Mouse (Mus musculus): ENCODE data around the gene Cfap126. TPM values are rescaled to one million over a fixed set of nuclear protein-coding genes. Genes with fewer than 3 reads are reported as not detected.

The Cfap126 gene
- polyA plus RNA-seq, 1 experiment: 5.6 TPM

GRCm38 (mm10) chr1:171171138-171171537 lies 57.4 kb downstream of the Cfap126 start:
- Histone ChIP-seq H3K27ac (ENCODE audit: insufficient read depth, low read length) (no peak overlapping the region), H3K4me1 (ENCODE audit: control insufficient read depth, insufficient read depth, low read length) (no peaks in the 10 kb centered on the region), H3K27me3 (ENCODE audit: control insufficient read depth, insufficient read depth, low read length) (no peaks in the 10 kb centered on the region), H3K4me3 (replicated peaks; ENCODE audit: insufficient read depth, low read depth, low read length) (no peak overlapping the region)
- DNase-seq: no peak
- 46% methylated on average over 3 of the region's 3 CpGs for WGBS
- TF ChIP-seq CTCF (IDR thresholded peaks at IDR 0.05; ENCODE audit: borderline replicate concordance, insufficient read depth, low read depth, low read length): no peak
- no peak for TF ChIP-seq POLR2A (IDR thresholded peaks at IDR 0.05; ENCODE audit: borderline replicate concordance, insufficient read depth, low read length)

- Histone ChIP-seq H3K4me3 (replicated peaks; ENCODE audit: insufficient read depth, low read depth, low read length) (no peak overlapping the region), H3K27ac (ENCODE audit: insufficient read depth, low read length) (no peak overlapping the region), H3K27me3 (ENCODE audit: control insufficient read depth, insufficient read depth, low read length) (no peaks in the 10 kb centered on the region), H3K4me1 (ENCODE audit: control insufficient read depth, insufficient read depth, low read length) (no peaks in the 10 kb centered on the region)
- no peak for TF ChIP-seq POLR2A (IDR thresholded peaks at IDR 0.05; ENCODE audit: borderline replicate concordance, insufficient read depth, low read length)
- no peak for TF ChIP-seq CTCF (IDR thresholded peaks at IDR 0.05; ENCODE audit: borderline replicate concordance, insufficient read depth, low read depth, low read length)
- no peak for DNase-seq
- 96% methylated on average over 8 of the region's 8 CpGs for WGBS
Measured at GRCm38 (mm10) chr1:171172779-171173178, 59.1 kb downstream of the Cfap126 start.

Other genes with a start within 250 kb of the Cfap126 start
- gene Atf6, start 246.1 kb upstream of the Cfap126 start, polyA plus RNA-seq (2012; rRNA removed): 19.1 and 20.6 TPM in 2 replicates
- gene Gm26620, start 228.9 kb upstream of the Cfap126 start, polyA plus RNA-seq (2012; rRNA removed): 0.93 and 1.2 TPM in 2 replicates
- gene Dusp12, start 228.4 kb upstream of the Cfap126 start, polyA plus RNA-seq (2012; rRNA removed): 32.4 and 33.4 TPM in 2 replicates
- gene Fcrlb, start 201.0 kb upstream of the Cfap126 start, polyA plus RNA-seq (2012; rRNA removed): 1.6 and 1.9 TPM in 2 replicates
- 0.19 and 0.23 TPM in 2 replicates for gene Fcrla, start 186.3 kb upstream of the Cfap126 start, polyA plus RNA-seq (2012; rRNA removed)
- 2.0 and 2.4 TPM in 2 replicates for gene Fcgr2b, start 137.4 kb upstream of the Cfap126 start, polyA plus RNA-seq (2012; rRNA removed)
- gene Fcgr4, start 95.0 kb upstream of the Cfap126 start, polyA plus RNA-seq (2012; rRNA removed): 0.18 and 0.22 TPM in 2 replicates
- gene Fcgr3, start 49.0 kb upstream of the Cfap126 start, polyA plus RNA-seq (2012; rRNA removed): 5.2 and 6.0 TPM in 2 replicates
- gene Sdhc, start 36.7 kb downstream of the Cfap126 start, polyA plus RNA-seq (2012; rRNA removed): 302 and 305 TPM in 2 replicates
- 0.16 and 0.34 TPM in 2 replicates for gene Mpz, start 36.8 kb downstream of the Cfap126 start, polyA plus RNA-seq (2012; rRNA removed)
- 195 and 252 TPM in 2 replicates for gene Pcp4l1, start 82.3 kb downstream of the Cfap126 start, polyA plus RNA-seq (2012; rRNA removed)
- gene Nr1i3, start 100.1 kb downstream of the Cfap126 start, polyA plus RNA-seq (2012; rRNA removed): 0.19 and 0.23 TPM in 2 replicates
- 85.5 and 92.7 TPM in 2 replicates for gene Tomm40l, start 108.6 kb downstream of the Cfap126 start, polyA plus RNA-seq (2012; rRNA removed)
- 4.1 and 6.3 TPM in 2 replicates for gene Apoa2, start 111.1 kb downstream of the Cfap126 start, polyA plus RNA-seq (2012; rRNA removed)
- gene Fcer1g, start 120.4 kb downstream of the Cfap126 start, polyA plus RNA-seq (2012; rRNA removed): 12.4 and 13.2 TPM in 2 replicates
- gene Adamts4, start 136.5 kb downstream of the Cfap126 start, polyA plus RNA-seq (2012; rRNA removed): 26.1 and 29.8 TPM in 2 replicates
- 282 and 283 TPM in 2 replicates for gene Ndufs2, start 137.5 kb downstream of the Cfap126 start, polyA plus RNA-seq (2012; rRNA removed)
- gene B4galt3, start 156.4 kb downstream of the Cfap126 start, polyA plus RNA-seq (2012; rRNA removed): 69.6 and 72.2 TPM in 2 replicates
- 76.9 and 81.2 TPM in 2 replicates for gene Ppox, start 167.3 kb downstream of the Cfap126 start, polyA plus RNA-seq (2012; rRNA removed)
- 76.6 and 77.5 TPM in 2 replicates for gene Usp21, start 174.1 kb downstream of the Cfap126 start, polyA plus RNA-seq (2012; rRNA removed)
- 96.4 and 109 TPM in 2 replicates for gene Ufc1, start 181.1 kb downstream of the Cfap126 start, polyA plus RNA-seq (2012; rRNA removed)
- gene Dedd, start 215.2 kb downstream of the Cfap126 start, polyA plus RNA-seq (2012; rRNA removed): 54.4 and 56.4 TPM in 2 replicates
- gene Nit1, start 231.7 kb downstream of the Cfap126 start, polyA plus RNA-seq (2012; rRNA removed): 68.2 TPM in 2 replicates
- 129 and 135 TPM in 2 replicates for gene Pfdn2, start 231.8 kb downstream of the Cfap126 start, polyA plus RNA-seq (2012; rRNA removed)
- 7.9 and 8.2 TPM in 2 replicates for gene Klhdc9, start 246.9 kb downstream of the Cfap126 start, polyA plus RNA-seq (2012; rRNA removed)